Mouse (Mus musculus): Measurements from ENCODE around the gene Vsig8. TPM values are rescaled to one million over a fixed set of nuclear protein-coding genes. Genes with fewer than 3 reads are reported as not detected.

The Vsig8 gene
- polyA plus RNA-seq, 1 experiment from 2014 or later = 0.32 TPM

DNA sequence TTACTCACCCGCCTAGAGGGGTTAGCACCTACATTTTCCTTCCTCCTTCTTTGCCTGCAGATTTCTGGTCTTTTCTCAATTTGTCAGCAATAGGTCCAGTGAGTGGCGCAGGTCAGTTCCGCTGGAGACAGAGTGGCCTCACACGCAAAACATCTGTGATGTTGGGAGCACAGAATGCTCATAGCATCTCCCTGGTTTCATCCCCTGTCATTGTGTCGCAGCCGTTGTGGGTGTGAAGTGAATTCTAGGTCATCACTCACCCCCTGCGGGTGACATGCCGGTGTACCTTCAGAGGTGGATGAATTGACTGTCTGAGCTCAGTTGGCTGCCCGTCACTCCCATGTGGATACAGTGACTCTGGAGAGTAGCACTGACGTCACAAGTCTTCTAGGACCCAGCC is 55.6 kb downstream of the Vsig8 start:
- Histone ChIP-seq H3K27ac (no peak overlapping the region), H3K4me2 (no peak overlapping the region), H3K4me3 (no peak overlapping the region), H3K27me3 (replicated peaks) (no peaks in the 10 kb centered on the region), H3K9me3 (no peaks in the 10 kb centered on the region), H3K4me1 (peaks cover 4% of the 10 kb centered on the region), H3K9ac (no peak overlapping the region), H3K36me3 (replicated peaks) (no peaks in the 10 kb centered on the region)
- WGBS = 88% methylated on average over 10 of the region's 10 CpGs
- ATAC-seq (replicated peaks) = no peak

DNA sequence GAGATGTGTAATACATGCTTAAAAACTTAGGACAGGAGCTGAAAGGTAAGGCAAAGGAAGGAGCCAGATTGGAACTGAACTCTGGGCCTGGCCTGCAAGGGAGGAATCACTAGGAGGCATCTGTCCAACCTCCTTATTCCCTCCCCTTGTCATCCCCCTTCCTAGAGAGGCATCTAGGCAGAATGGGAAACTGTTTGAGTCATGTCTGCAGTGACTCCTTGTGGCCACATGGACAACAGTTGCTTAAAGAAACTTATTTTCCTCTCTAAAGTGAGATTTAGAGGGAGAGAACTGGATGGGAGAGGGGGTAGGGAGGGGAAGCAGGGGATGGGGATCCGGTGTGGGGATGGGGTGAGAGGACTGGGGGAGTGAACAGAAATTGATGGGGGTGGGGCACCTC is 57.0 kb downstream of the Vsig8 start:
- no peaks in the 10 kb centered on the region for H3K36me3 ChIP-seq (replicated peaks)
- no peaks in the 10 kb centered on the region for H3K9me3 ChIP-seq
- no peak overlapping the region for H3K9ac ChIP-seq
- H3K27me3 ChIP-seq (replicated peaks) = no peaks in the 10 kb centered on the region
- peaks cover 15% of the 10 kb centered on the region for H3K4me1 ChIP-seq
- H3K27ac ChIP-seq = no peak overlapping the region
- H3K4me3 ChIP-seq = no peak overlapping the region
- no peak overlapping the region for H3K4me2 ChIP-seq
- ATAC-seq (replicated peaks) = no peak
- WGBS = 50% methylated on average over 1 of the region's 1 CpGs

Other genes with a start within 250 kb of the Vsig8 start
- 5.6 and 5.9 TPM in 2 replicates for gene Kcnj9, start 226.6 kb upstream of the Vsig8 start, polyA plus RNA-seq (2015; fragmentation: Nextera tagmentation; extraction: Ambion mirVana)
- 1.8 TPM in 2 replicates for gene Kcnj10, start 214.7 kb upstream of the Vsig8 start, polyA plus RNA-seq (2015; fragmentation: Nextera tagmentation; extraction: Ambion mirVana)
- 4.0 and 4.1 TPM in 2 replicates for gene Pigm, start 179.4 kb upstream of the Vsig8 start, polyA plus RNA-seq (2015; fragmentation: Nextera tagmentation; extraction: Ambion mirVana)
- 0.13 and 0.47 TPM in 2 replicates for gene Slamf9, start 80.6 kb upstream of the Vsig8 start, polyA plus RNA-seq (2015; fragmentation: Nextera tagmentation; extraction: Ambion mirVana)
- gene Igsf9, start 74.2 kb upstream of the Vsig8 start, polyA plus RNA-seq (2015; fragmentation: Nextera tagmentation; extraction: Ambion mirVana) = 80.6 and 83.2 TPM in 2 replicates
- 57.2 and 58.7 TPM in 2 replicates for gene Tagln2, start 55.9 kb upstream of the Vsig8 start, polyA plus RNA-seq (2015; fragmentation: Nextera tagmentation; extraction: Ambion mirVana)
- 3.7 and 4.2 TPM in 2 replicates for gene Cfap45, start 35.1 kb upstream of the Vsig8 start, polyA plus RNA-seq (2015; fragmentation: Nextera tagmentation; extraction: Ambion mirVana)
- gene Slamf8, start 34.6 kb downstream of the Vsig8 start, polyA plus RNA-seq (2015; fragmentation: Nextera tagmentation; extraction: Ambion mirVana) = not detected in 2 replicates
- 0.17 and 0.19 TPM in 2 replicates for gene Fcrl6, start 46.6 kb downstream of the Vsig8 start, polyA plus RNA-seq (2015; fragmentation: Nextera tagmentation; extraction: Ambion mirVana)
- 6.4 and 6.8 TPM in 2 replicates for gene Dusp23, start 77.0 kb downstream of the Vsig8 start, polyA plus RNA-seq (2015; fragmentation: Nextera tagmentation; extraction: Ambion mirVana)
- gene Crp, start 142.1 kb downstream of the Vsig8 start, polyA plus RNA-seq (2015; fragmentation: Nextera tagmentation; extraction: Ambion mirVana) = 0.13 TPM in 1 of 2 replicates, not detected in the other